Mouse (Mus musculus): ENCODE measurements around the gene Otogl. TPM values are rescaled to one million over a fixed set of nuclear protein-coding genes. Genes with fewer than 3 reads are reported as not detected.
"Not testable (repeated sequence)": the region's sequence is repeated elsewhere in the genome, so short reads cannot be mapped to it uniquely, and the experiment has no call there.

Gene Otogl
- total RNA-seq, 2 experiments from 2014 or later, result 0.17 TPM; not detected in 1

GRCm38 (mm10) chr10:107834452-107835239 lies 77.3 kb downstream of the Otogl start:
- no peak for ATAC-seq (replicated peaks; ENCODE audit: low FRiP score, poor library complexity, severe bottlenecking)

- no peak for ATAC-seq (replicated peaks; ENCODE audit: low FRiP score, poor library complexity, severe bottlenecking)
Observed at GRCm38 (mm10) chr10:107829151-107829550, 82.8 kb downstream of the Otogl start.

- ATAC-seq (replicated peaks; ENCODE audit: low FRiP score, poor library complexity, severe bottlenecking), result no peak
Observed at GRCm38 (mm10) chr10:107813814-107814483, 98.0 kb downstream of the Otogl start.

GRCm38 (mm10) chr10:107810649-107811398 lies 101.1 kb downstream of the Otogl start:
- ATAC-seq (replicated peaks; ENCODE audit: low FRiP score, poor library complexity, severe bottlenecking), result no peak

GRCm38 (mm10) chr10:107805203-107805602 lies 106.7 kb downstream of the Otogl start:
- no peak for ATAC-seq (replicated peaks; ENCODE audit: low FRiP score, poor library complexity, severe bottlenecking)

- not testable (repeated sequence) for ATAC-seq (replicated peaks; ENCODE audit: low FRiP score, poor library complexity, severe bottlenecking)
Observed at GRCm38 (mm10) chr10:107804285-107804684, 107.6 kb downstream of the Otogl start.

GRCm38 (mm10) chr10:107799671-107800353 lies 112.1 kb downstream of the Otogl start:
- ATAC-seq (replicated peaks; ENCODE audit: low FRiP score, poor library complexity, severe bottlenecking), result no peak

GRCm38 (mm10) chr10:107794812-107795756 lies 116.8 kb downstream of the Otogl start:
- ATAC-seq (replicated peaks; ENCODE audit: low FRiP score, poor library complexity, severe bottlenecking), result no peak

- no peak for ATAC-seq (replicated peaks; ENCODE audit: low FRiP score, poor library complexity, severe bottlenecking)
Observed at GRCm38 (mm10) chr10:107792491-107792890, 119.4 kb downstream of the Otogl start.

GRCm38 (mm10) chr10:107779548-107779947 lies 132.4 kb downstream of the Otogl start:
- no peak for ATAC-seq (replicated peaks; ENCODE audit: low FRiP score, poor library complexity, severe bottlenecking)

- no peak for ATAC-seq (replicated peaks; ENCODE audit: low FRiP score, poor library complexity, severe bottlenecking)
Observed at GRCm38 (mm10) chr10:107759624-107760023, 152.3 kb downstream of the Otogl start.

- ATAC-seq (replicated peaks; ENCODE audit: low FRiP score, poor library complexity, severe bottlenecking), result no peak
Observed at GRCm38 (mm10) chr10:107753471-107753870, 158.5 kb downstream of the Otogl start.

GRCm38 (mm10) chr10:107752351-107753143 lies 159.4 kb downstream of the Otogl start:
- ATAC-seq (replicated peaks; ENCODE audit: low FRiP score, poor library complexity, severe bottlenecking), result no peak

GRCm38 (mm10) chr10:107751944-107752343 lies 160.0 kb downstream of the Otogl start:
- no peak for ATAC-seq (replicated peaks; ENCODE audit: low FRiP score, poor library complexity, severe bottlenecking)

- ATAC-seq (replicated peaks; ENCODE audit: low FRiP score, poor library complexity, severe bottlenecking), result no peak
Observed at GRCm38 (mm10) chr10:107747566-107747965, 164.4 kb downstream of the Otogl start.

GRCm38 (mm10) chr10:107746717-107747116 lies 165.2 kb downstream of the Otogl start:
- ATAC-seq (replicated peaks; ENCODE audit: low FRiP score, poor library complexity, severe bottlenecking), result no peak

GRCm38 (mm10) chr10:107739815-107740214 lies 172.1 kb downstream of the Otogl start:
- ATAC-seq (replicated peaks; ENCODE audit: low FRiP score, poor library complexity, severe bottlenecking), result no peak

GRCm38 (mm10) chr10:107737743-107738142 lies 174.2 kb downstream of the Otogl start:
- no peak for ATAC-seq (replicated peaks; ENCODE audit: low FRiP score, poor library complexity, severe bottlenecking)
